Mouse (Mus musculus) kidney, adult 2 months (tissue): Measurements from ENCODE around the gene Prpf8.

Experiments used
- CTCF ChIP-seq: fragments of 200-500 bp; conservative IDR thresholded peaks from 2 replicates; pipeline ENCODE4 v1.5.1; 2011; ENCODE audit warnings: low read depth, mild to moderate bottlenecking, control low read depth, low read length, moderate library complexity, mixed read lengths; ENCODE audit not compliant: insufficient read depth, insufficient read length
- POLR2A ChIP-seq: fragments of 200-500 bp; IDR thresholded peaks from one replicate; pipeline ENCODE4 v1.6.1; 2011; ENCODE audit warnings: low read depth, low read length, control low read depth

DNA sequence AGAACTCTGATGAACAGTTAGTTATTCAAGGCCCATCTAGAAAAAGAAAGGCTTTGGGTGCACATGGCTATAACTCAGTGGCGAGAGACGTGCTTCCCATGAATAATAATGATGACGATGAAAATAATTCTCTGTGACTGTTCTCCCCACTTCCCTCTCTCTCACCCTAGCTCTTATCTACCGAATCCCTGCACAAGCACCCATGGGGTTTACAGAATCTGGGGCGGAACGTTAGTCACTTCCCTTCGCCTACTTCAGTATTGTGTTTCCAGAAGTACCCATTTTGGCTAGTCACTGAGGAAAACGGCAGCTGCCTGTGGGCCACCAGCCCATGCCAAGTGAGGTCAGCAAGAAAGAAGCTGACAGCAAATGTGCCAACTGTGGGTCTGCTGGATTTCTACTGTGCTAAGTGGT is 28.0 kb upstream of the Prpf8 start:
- TF ChIP-seq CTCF (no peak), POLR2A (no peak)
